Mouse (Mus musculus): ENCODE data around the gene Wars. TPM values are rescaled to one million over a fixed set of nuclear protein-coding genes. Genes with fewer than 3 reads are reported as not detected.

Wars gene
- polyA plus RNA-seq (2015; fragmentation: Nextera tagmentation; extraction: Ambion mirVana): 84.0 and 84.3 TPM in 2 replicates

GRCm38 (mm10) chr12:108893715-108894431, at the start of gene Wars:
Gene Wars (minus strand): TSS chr12:108894174.
- under 1% methylated on average over 47 of the region's 58 CpGs for WGBS
- TF ChIP-seq CTCF (IDR thresholded peaks at IDR 0.05) (no peak), EP300 (IDR thresholded peaks at IDR 0.05) (no peak)
- Histone ChIP-seq H3K36me3 (ENCODE audit: insufficient read depth, low read length) (no peaks in the 10 kb centered on the region), H3K4me3 (ENCODE audit: low read depth, low read length) (peak within 1 kb of the TSS; percentile 83), H3K4me2 (replicated peaks; ENCODE audit: low read depth, low read length) (peak within 1 kb of the TSS; percentile 86), H3K4me1 (ENCODE audit: insufficient read depth, low read depth, low read length) (peaks cover 10% of the 10 kb centered on the region; the same call in 1 of the 2 replicates), H3K9me3 (ENCODE audit: low read length) (no peaks in the 10 kb centered on the region), H3K27ac (ENCODE audit: low read length) (peak within 1 kb of the TSS; percentile 84), H3K9ac (replicated peaks; ENCODE audit: low read depth) (peak within 1 kb of the TSS; percentile 65), H3K27me3 (replicated peaks; ENCODE audit: insufficient read depth, low read length) (no peaks in the 10 kb centered on the region)
- ATAC-seq: peak; percentile 99
- peak; percentile 97 for DNase-seq (ENCODE audit: low spot score)

GRCm38 (mm10) chr12:108942203-108942923, 48.4 kb upstream of the Wars start:
- H3K36me3 ChIP-seq (ENCODE audit: insufficient read depth, low read length): no peaks in the 10 kb centered on the region
- no peak overlapping the region for H3K27ac ChIP-seq (ENCODE audit: low read length)
- H3K9ac ChIP-seq (replicated peaks; ENCODE audit: low read depth): no peak overlapping the region
- DNase-seq (ENCODE audit: low spot score) (no peak), ATAC-seq (no peak)
- H3K4me3 ChIP-seq (ENCODE audit: low read depth, low read length): no peak overlapping the region
- WGBS: 85% methylated on average over 14 of the region's 14 CpGs
- no peaks in the 10 kb centered on the region for H3K9me3 ChIP-seq (ENCODE audit: low read length)
- no peak overlapping the region for H3K4me2 ChIP-seq (replicated peaks; ENCODE audit: low read depth, low read length)
- no peaks in the 10 kb centered on the region for H3K27me3 ChIP-seq (replicated peaks; ENCODE audit: insufficient read depth, low read length)
- no peaks in the 10 kb centered on the region for H3K4me1 ChIP-seq (ENCODE audit: insufficient read depth, low read depth, low read length)
- TF ChIP-seq EP300 (IDR thresholded peaks at IDR 0.05) (no peak), CTCF (IDR thresholded peaks at IDR 0.05) (no peak)

GRCm38 (mm10) chr12:108941282-108941681, 47.3 kb upstream of the Wars start:
- Histone ChIP-seq H3K9me3 (ENCODE audit: low read length) (no peaks in the 10 kb centered on the region), H3K4me1 (ENCODE audit: insufficient read depth, low read depth, low read length) (no peaks in the 10 kb centered on the region), H3K4me2 (replicated peaks; ENCODE audit: low read depth, low read length) (no peak overlapping the region), H3K36me3 (ENCODE audit: insufficient read depth, low read length) (no peaks in the 10 kb centered on the region), H3K4me3 (ENCODE audit: low read depth, low read length) (no peak overlapping the region), H3K27ac (ENCODE audit: low read length) (no peak overlapping the region), H3K27me3 (replicated peaks; ENCODE audit: insufficient read depth, low read length) (no peaks in the 10 kb centered on the region), H3K9ac (replicated peaks; ENCODE audit: low read depth) (no peak overlapping the region)
- no peak for ATAC-seq
- 53% methylated on average over 2 of the region's 2 CpGs for WGBS
- DNase-seq (ENCODE audit: low spot score): no peak
- TF ChIP-seq CTCF (IDR thresholded peaks at IDR 0.05): peak; percentile 28
- no peak for TF ChIP-seq EP300 (IDR thresholded peaks at IDR 0.05)

GRCm38 (mm10) chr12:108940255-108940654, 46.3 kb upstream of the Wars start:
- DNase-seq (ENCODE audit: low spot score) (no peak), ATAC-seq (no peak)
- Histone ChIP-seq H3K27me3 (replicated peaks; ENCODE audit: insufficient read depth, low read length) (no peaks in the 10 kb centered on the region), H3K27ac (ENCODE audit: low read length) (no peak overlapping the region), H3K4me1 (ENCODE audit: insufficient read depth, low read depth, low read length) (no peaks in the 10 kb centered on the region), H3K9me3 (ENCODE audit: low read length) (no peaks in the 10 kb centered on the region), H3K9ac (replicated peaks; ENCODE audit: low read depth) (no peak overlapping the region), H3K4me2 (replicated peaks; ENCODE audit: low read depth, low read length) (no peak overlapping the region), H3K4me3 (ENCODE audit: low read depth, low read length) (no peak overlapping the region), H3K36me3 (ENCODE audit: insufficient read depth, low read length) (no peaks in the 10 kb centered on the region)
- TF ChIP-seq CTCF (IDR thresholded peaks at IDR 0.05) (no peak), EP300 (IDR thresholded peaks at IDR 0.05) (no peak)
- 40% methylated on average over 1 of the region's 1 CpGs for WGBS

- Histone ChIP-seq H3K36me3 (ENCODE audit: insufficient read depth, low read length) (no peaks in the 10 kb centered on the region), H3K4me2 (replicated peaks; ENCODE audit: low read depth, low read length) (no peak overlapping the region), H3K4me1 (ENCODE audit: insufficient read depth, low read depth, low read length) (no peaks in the 10 kb centered on the region), H3K9ac (replicated peaks; ENCODE audit: low read depth) (no peak overlapping the region), H3K9me3 (ENCODE audit: low read length) (no peaks in the 10 kb centered on the region), H3K27ac (ENCODE audit: low read length) (no peak overlapping the region), H3K27me3 (replicated peaks; ENCODE audit: insufficient read depth, low read length) (no peaks in the 10 kb centered on the region), H3K4me3 (ENCODE audit: low read depth, low read length) (no peak overlapping the region)
- TF ChIP-seq EP300 (IDR thresholded peaks at IDR 0.05) (no peak), CTCF (IDR thresholded peaks at IDR 0.05) (no peak)
- no peak for ATAC-seq
- WGBS: 70% methylated on average over 9 of the region's 9 CpGs
- no peak for DNase-seq (ENCODE audit: low spot score)
These were observed 45.3 kb upstream of the Wars start for GRCm38 (mm10) chr12:108939317-108939716.

- Histone ChIP-seq H3K9me3 (ENCODE audit: low read length) (no peaks in the 10 kb centered on the region), H3K4me1 (ENCODE audit: insufficient read depth, low read depth, low read length) (no peaks in the 10 kb centered on the region), H3K27ac (ENCODE audit: low read length) (no peak overlapping the region), H3K27me3 (replicated peaks; ENCODE audit: insufficient read depth, low read length) (no peaks in the 10 kb centered on the region), H3K36me3 (ENCODE audit: insufficient read depth, low read length) (no peaks in the 10 kb centered on the region), H3K4me3 (ENCODE audit: low read depth, low read length) (no peak overlapping the region), H3K9ac (replicated peaks; ENCODE audit: low read depth) (no peak overlapping the region), H3K4me2 (replicated peaks; ENCODE audit: low read depth, low read length) (no peak overlapping the region)
- no peak for TF ChIP-seq EP300 (IDR thresholded peaks at IDR 0.05)
- TF ChIP-seq CTCF (IDR thresholded peaks at IDR 0.05): no peak
- no peak for ATAC-seq
- WGBS: 89% methylated on average over 5 of the region's 5 CpGs
- DNase-seq (ENCODE audit: low spot score): no peak
These were observed 44.9 kb upstream of the Wars start for GRCm38 (mm10) chr12:108938844-108939243.
